Mouse (Mus musculus): ENCODE data around the gene Npcd.

DNA sequence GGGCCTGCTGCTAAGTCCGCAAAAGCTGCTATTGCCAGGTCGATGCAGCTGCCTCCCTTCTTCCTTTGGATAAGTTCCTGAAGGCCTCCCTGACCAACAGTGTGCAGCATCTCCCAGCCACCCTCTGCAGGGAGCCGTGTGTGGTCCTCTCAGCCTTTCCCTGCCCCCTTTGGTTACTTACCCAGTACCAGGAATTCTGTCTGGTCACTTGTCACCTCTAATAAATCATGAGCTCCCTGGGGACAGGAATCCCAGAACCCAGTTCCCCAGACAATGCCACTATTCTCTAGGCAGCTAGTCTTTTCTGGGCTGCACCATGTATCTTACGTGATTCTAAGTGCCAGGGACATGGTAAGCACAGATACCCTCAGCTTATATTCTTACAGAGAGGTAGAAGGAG lies 11.9 kb upstream of the Npcd start:
- no peak for TF ChIP-seq POLR2A (IDR thresholded peaks at IDR 0.05; ENCODE audit: low read depth, low read length)
- no peak for TF ChIP-seq CTCF (IDR thresholded peaks at IDR 0.05; ENCODE audit: extremely low read depth, insufficient read length, insufficient replicate concordance, low read depth, low read length)
